Mouse (Mus musculus): ENCODE measurements at regions not wholly inside any gene's neighbourhood (a gene's known extent, or its start where the extent isn't known, plus 50 kb on each side); places are given as distances from the start of the nearest gene placed in this dataset.

DNA sequence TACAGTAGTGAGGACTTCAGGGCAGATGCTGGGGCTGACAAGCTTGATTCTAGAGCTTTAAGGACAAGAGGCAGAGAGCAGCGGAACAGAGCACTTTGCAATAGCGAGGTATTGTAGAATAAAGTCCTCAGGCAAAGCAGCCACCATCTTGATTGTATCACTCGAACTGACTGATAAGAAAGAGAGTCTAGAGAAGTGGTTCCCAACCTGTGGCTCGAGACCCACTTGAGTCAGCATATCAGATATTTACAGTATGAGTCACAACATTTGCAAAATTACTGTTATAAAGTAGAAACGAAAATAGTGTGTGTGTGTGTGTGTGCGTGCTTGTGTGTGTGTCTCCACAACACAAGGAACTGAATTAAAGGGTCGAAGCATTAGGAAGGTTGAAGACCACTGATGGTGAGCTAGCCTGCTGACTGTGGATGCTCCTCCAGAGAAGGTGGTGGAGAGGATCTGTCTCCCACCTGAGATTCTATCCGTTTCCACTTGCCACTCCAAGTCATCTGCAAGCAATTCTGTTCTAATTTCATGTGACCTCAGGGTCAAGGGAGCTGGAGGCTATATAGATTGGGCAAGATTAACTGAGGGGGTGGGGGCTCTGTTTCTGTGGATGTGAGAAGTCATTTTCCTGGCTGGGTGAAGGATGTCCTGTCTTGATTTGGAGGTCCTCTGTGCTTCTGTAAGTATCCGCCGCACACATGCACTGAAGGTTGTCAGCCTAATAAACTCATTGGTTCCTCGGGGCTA, 115.0 kb downstream of the Phlda1 start:
- no peak for ATAC-seq
- no peak overlapping the region for H3K9ac ChIP-seq (ENCODE audit: low read length)
- H3K4me1 ChIP-seq (ENCODE audit: control insufficient read depth, insufficient read depth, low read length), result no peaks in the 10 kb centered on the region
- 85% methylated on average over 11 of the region's 11 CpGs for WGBS
- H3K9me3 ChIP-seq (replicated peaks; ENCODE audit: control insufficient read depth, low read length), result no peaks in the 10 kb centered on the region
- no peak overlapping the region for H3K4me3 ChIP-seq (ENCODE audit: low read depth, low read length)
- no peak overlapping the region for H3K27ac ChIP-seq (ENCODE audit: low read depth, low read length)
- no peaks in the 10 kb centered on the region for H3K36me3 ChIP-seq (ENCODE audit: control insufficient read depth, insufficient read depth, low read length)
- DNase-seq (ENCODE audit: low spot score), result no peak
- no peak overlapping the region for H3K4me2 ChIP-seq (ENCODE audit: low read length)
- 0 out of 2 replicates have a peak, but pooled peaks cover 4% of the 10 kb centered on the region for H3K27me3 ChIP-seq (replicated peaks; ENCODE audit: control insufficient read depth, insufficient read depth, low read length)

DNA sequence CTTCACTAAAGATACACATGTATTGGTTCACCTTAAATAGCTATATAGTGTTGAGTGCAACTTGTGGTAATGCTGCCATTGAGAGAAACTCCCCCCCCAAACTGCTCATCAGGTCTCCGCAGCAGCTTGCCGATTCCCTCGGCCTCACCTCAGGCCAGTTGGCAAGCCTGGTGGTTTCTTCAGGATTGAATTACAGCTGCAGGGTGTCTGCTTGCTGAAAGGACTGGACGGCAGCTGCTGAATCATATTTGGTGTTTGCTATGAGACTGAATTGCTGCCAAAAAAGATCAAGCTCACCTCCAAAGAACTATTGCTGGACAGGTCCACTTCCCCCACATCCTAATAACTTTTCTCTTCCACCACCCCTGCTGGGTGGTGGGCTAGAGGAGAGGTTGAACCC, 116.7 kb downstream of the Phlda1 start:
- no peak for ATAC-seq

DNA sequence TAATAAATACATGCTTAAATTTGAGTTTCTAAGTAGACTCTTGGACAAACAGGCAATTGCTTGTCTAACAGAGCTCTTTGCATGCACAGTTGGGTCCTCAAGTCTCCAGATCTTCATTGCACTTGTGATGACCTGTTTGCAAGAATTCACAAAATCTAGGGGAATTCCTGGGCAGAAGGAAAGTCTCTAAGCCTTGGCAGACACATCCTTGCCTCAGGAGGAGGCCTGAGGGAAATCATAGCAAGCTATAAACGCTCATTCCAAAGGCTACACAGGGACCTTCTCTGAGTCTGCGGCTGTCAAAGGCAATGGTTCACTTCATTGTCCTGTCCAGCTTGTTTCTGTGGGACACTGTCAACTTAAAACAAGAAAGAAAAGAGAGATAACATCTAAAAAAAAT, 117.9 kb downstream of the Phlda1 start:
- Histone ChIP-seq H3K4me2 (ENCODE audit: low read length) (no peak overlapping the region), H3K27ac (ENCODE audit: low read depth, low read length) (no peak overlapping the region), H3K36me3 (ENCODE audit: control insufficient read depth, insufficient read depth, low read length) (no peaks in the 10 kb centered on the region), H3K4me3 (ENCODE audit: low read depth, low read length) (no peak overlapping the region), H3K9me3 (replicated peaks; ENCODE audit: control insufficient read depth, low read length) (no peaks in the 10 kb centered on the region), H3K4me1 (ENCODE audit: control insufficient read depth, insufficient read depth, low read length) (no peaks in the 10 kb centered on the region), H3K27me3 (replicated peaks; ENCODE audit: control insufficient read depth, insufficient read depth, low read length) (0 out of 2 replicates have a peak, but pooled peaks cover 7% of the 10 kb centered on the region), H3K9ac (ENCODE audit: low read length) (no peak overlapping the region)
- peak; percentile 13 for DNase-seq (ENCODE audit: low spot score)
- 3% methylated on average over 2 of the region's 2 CpGs for WGBS
- ATAC-seq, result no peak

More for the DNA sequence above, 116.7 kb downstream of the Phlda1 start:
- no peak overlapping the region for H3K4me3 ChIP-seq (ENCODE audit: low read depth, low read length)
- no peak overlapping the region for H3K27ac ChIP-seq (ENCODE audit: low read depth, low read length)
- no peaks in the 10 kb centered on the region for H3K9me3 ChIP-seq (replicated peaks; ENCODE audit: control insufficient read depth, low read length)
- no peak overlapping the region for H3K4me2 ChIP-seq (ENCODE audit: low read length)
- no peaks in the 10 kb centered on the region for H3K36me3 ChIP-seq (ENCODE audit: control insufficient read depth, insufficient read depth, low read length)
- 34% methylated on average over 4 of the region's 4 CpGs for WGBS
- no peak for DNase-seq (ENCODE audit: low spot score)
- 0 out of 2 replicates have a peak, but pooled peaks cover 7% of the 10 kb centered on the region for H3K27me3 ChIP-seq (replicated peaks; ENCODE audit: control insufficient read depth, insufficient read depth, low read length)
- no peaks in the 10 kb centered on the region for H3K4me1 ChIP-seq (ENCODE audit: control insufficient read depth, insufficient read depth, low read length)
- H3K9ac ChIP-seq (ENCODE audit: low read length), result no peak overlapping the region

DNA sequence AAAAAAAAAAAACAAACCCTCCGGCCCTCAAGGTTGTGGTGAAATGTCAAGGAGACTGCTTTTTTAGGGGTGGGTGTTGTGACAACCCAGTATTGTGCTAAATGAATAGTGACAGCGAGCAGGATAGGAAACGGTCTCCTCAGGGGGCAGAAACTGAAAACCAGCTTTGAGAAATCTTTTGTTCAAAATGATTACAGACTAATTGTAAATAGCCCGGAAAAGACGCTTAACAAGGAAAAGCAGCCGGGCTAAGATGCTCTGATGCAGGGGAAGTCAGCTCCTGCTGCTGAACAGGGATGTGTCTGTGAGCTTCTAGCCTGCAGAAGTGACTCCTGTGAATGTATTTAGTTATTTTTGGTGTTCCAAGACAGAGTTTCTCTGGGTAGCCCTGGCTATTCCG, 118.5 kb downstream of the Phlda1 start:
- WGBS, result 9% methylated on average over 7 of the region's 7 CpGs
- peak; percentile 46; the same call in 1 of the 2 replicates for ATAC-seq

DNA sequence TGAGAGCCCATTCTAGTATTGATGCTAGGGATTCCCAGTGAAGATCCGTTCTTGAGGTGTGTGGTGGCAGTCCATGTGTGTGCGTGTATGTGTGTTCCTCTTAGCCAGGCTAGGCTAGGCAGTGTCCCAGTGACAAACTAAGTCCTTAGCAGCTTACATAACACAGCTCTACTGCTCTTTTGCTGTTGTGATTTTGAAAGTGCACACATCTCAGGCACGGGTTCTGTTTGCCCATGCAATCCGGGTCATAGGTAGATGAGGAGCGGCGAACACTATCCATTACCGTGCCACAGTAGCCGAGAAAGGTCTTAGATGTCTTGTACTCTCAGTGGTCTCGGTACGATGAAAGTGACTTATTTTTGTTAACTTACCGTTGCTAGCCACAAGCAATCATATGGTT, 119.5 kb downstream of the Phlda1 start:
- WGBS, result 94% methylated on average over 11 of the region's 11 CpGs
- Histone ChIP-seq H3K9me3 (replicated peaks; ENCODE audit: control insufficient read depth, low read length) (no peaks in the 10 kb centered on the region), H3K4me2 (ENCODE audit: low read length) (no peak overlapping the region), H3K4me3 (ENCODE audit: low read depth, low read length) (no peak overlapping the region), H3K36me3 (ENCODE audit: control insufficient read depth, insufficient read depth, low read length) (no peaks in the 10 kb centered on the region), H3K4me1 (ENCODE audit: control insufficient read depth, insufficient read depth, low read length) (no peaks in the 10 kb centered on the region), H3K27me3 (replicated peaks; ENCODE audit: control insufficient read depth, insufficient read depth, low read length) (0 out of 2 replicates have a peak, but pooled peaks cover 7% of the 10 kb centered on the region), H3K27ac (ENCODE audit: low read depth, low read length) (no peak overlapping the region), H3K9ac (ENCODE audit: low read length) (no peak overlapping the region)
- ATAC-seq (no peak), DNase-seq (ENCODE audit: low spot score) (no peak)

More for the DNA sequence above, 118.5 kb downstream of the Phlda1 start:
- Histone ChIP-seq H3K9me3 (replicated peaks; ENCODE audit: control insufficient read depth, low read length) (no peaks in the 10 kb centered on the region), H3K4me2 (ENCODE audit: low read length) (no peak overlapping the region), H3K27ac (ENCODE audit: low read depth, low read length) (no peak overlapping the region), H3K9ac (ENCODE audit: low read length) (no peak overlapping the region), H3K4me1 (ENCODE audit: control insufficient read depth, insufficient read depth, low read length) (no peaks in the 10 kb centered on the region), H3K4me3 (ENCODE audit: low read depth, low read length) (no peak overlapping the region), H3K27me3 (replicated peaks; ENCODE audit: control insufficient read depth, insufficient read depth, low read length) (0 out of 2 replicates have a peak, but pooled peaks cover 7% of the 10 kb centered on the region), H3K36me3 (ENCODE audit: control insufficient read depth, insufficient read depth, low read length) (no peaks in the 10 kb centered on the region)
- peak; percentile 71 for DNase-seq (ENCODE audit: low spot score)

DNA sequence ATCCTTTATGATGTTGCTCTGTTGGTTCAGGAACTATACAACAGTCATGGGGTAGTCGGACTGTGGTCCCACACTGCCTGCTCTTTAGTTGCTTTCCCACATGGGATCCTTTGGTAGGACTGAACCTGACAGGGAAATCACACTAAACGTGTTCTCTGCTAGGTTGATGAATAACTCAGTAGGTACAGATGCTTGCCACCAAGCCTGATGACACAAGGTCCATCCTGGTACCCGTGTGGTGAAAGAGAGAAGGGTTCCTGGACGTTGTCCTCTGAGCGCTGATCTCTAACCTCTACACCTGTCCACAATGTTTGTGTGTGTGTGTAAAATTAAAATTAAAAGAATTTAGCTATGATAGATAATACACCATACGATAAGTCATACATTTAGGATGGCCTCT, 119.9 kb downstream of the Phlda1 start:
- H3K4me1 ChIP-seq (ENCODE audit: control insufficient read depth, insufficient read depth, low read length), result no peaks in the 10 kb centered on the region
- no peaks in the 10 kb centered on the region for H3K36me3 ChIP-seq (ENCODE audit: control insufficient read depth, insufficient read depth, low read length)
- H3K27ac ChIP-seq (ENCODE audit: low read depth, low read length), result no peak overlapping the region
- 0 out of 2 replicates have a peak, but pooled peaks cover 7% of the 10 kb centered on the region for H3K27me3 ChIP-seq (replicated peaks; ENCODE audit: control insufficient read depth, insufficient read depth, low read length)
- DNase-seq (ENCODE audit: low spot score) (no peak), ATAC-seq (no peak)
- no peaks in the 10 kb centered on the region for H3K9me3 ChIP-seq (replicated peaks; ENCODE audit: control insufficient read depth, low read length)
- no peak overlapping the region for H3K4me2 ChIP-seq (ENCODE audit: low read length)
- WGBS, result 89% methylated on average over 6 of the region's 6 CpGs
- H3K4me3 ChIP-seq (ENCODE audit: low read depth, low read length), result no peak overlapping the region
- no peak overlapping the region for H3K9ac ChIP-seq (ENCODE audit: low read length)

DNA sequence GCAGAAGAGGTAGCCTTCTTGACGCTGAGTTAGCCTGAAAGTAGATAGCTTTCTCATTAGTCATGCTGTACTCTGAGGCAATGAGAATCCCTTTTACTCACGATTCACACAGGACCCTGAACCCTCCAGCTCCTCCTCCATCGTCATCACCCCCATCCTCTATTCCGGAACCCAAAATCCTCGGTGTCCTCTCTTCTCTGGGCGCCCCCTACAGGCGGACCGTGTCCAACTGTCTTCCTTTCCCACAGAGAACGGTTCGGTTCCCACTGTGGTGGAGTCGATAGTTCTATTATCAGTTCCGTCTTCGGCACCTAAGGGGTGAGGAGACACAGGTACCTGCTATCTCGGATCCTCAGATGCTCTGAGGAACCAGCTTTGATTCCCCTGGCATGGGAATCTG, 130.2 kb downstream of the Phlda1 start:
- Histone ChIP-seq H3K9me3 (replicated peaks; ENCODE audit: control insufficient read depth, low read length) (no peaks in the 10 kb centered on the region), H3K4me2 (ENCODE audit: low read length) (no peak overlapping the region), H3K4me3 (ENCODE audit: low read depth, low read length) (no peak overlapping the region), H3K36me3 (ENCODE audit: control insufficient read depth, insufficient read depth, low read length) (no peaks in the 10 kb centered on the region), H3K4me1 (ENCODE audit: control insufficient read depth, insufficient read depth, low read length) (no peaks in the 10 kb centered on the region), H3K27ac (ENCODE audit: low read depth, low read length) (no peak overlapping the region), H3K9ac (ENCODE audit: low read length) (no peak overlapping the region), H3K27me3 (replicated peaks; ENCODE audit: control insufficient read depth, insufficient read depth, low read length) (no peaks in the 10 kb centered on the region)
- no peak for ATAC-seq
- no peak for DNase-seq (ENCODE audit: low spot score)
- 65% methylated on average over 14 of the region's 14 CpGs for WGBS

DNA sequence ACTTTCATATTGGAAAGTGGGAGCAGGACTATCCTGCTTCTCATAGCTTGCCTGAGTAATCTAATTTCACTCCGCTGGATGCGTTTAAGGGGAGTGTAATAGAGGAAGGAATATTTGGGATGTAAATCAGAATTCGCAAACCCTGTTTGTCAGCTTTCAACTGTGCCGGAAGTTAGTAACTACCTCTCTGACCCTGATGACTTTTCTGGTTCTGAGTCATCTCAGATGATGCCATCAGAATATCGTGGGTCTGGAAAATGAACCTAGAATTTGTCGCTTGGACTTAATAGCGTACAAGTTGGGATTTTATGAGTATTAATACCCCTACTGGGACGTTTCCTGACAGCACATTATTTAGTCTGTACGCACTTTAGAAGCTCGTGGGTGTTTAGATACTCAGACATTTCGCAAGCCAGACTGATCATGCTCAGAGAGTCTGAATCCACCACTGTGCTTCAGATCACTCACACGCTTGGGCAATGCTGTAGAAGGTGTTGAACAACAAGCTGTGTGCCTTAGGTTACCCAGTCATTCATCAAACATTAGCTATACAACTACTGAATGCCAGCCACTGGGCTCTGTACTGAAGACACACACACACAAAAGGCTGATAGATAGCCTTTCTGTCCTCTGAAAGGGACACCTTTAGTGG, 131.1 kb downstream of the Phlda1 start:
- WGBS, result 95% methylated on average over 12 of the region's 12 CpGs
- H3K4me3 ChIP-seq (ENCODE audit: low read depth, low read length), result no peak overlapping the region
- no peaks in the 10 kb centered on the region for H3K36me3 ChIP-seq (ENCODE audit: control insufficient read depth, insufficient read depth, low read length)
- no peak overlapping the region for H3K27ac ChIP-seq (ENCODE audit: low read depth, low read length)
- DNase-seq (ENCODE audit: low spot score) (no peak), ATAC-seq (no peak)
- no peaks in the 10 kb centered on the region for H3K4me1 ChIP-seq (ENCODE audit: control insufficient read depth, insufficient read depth, low read length)
- no peaks in the 10 kb centered on the region for H3K9me3 ChIP-seq (replicated peaks; ENCODE audit: control insufficient read depth, low read length)
- H3K9ac ChIP-seq (ENCODE audit: low read length), result no peak overlapping the region
- no peaks in the 10 kb centered on the region for H3K27me3 ChIP-seq (replicated peaks; ENCODE audit: control insufficient read depth, insufficient read depth, low read length)
- no peak overlapping the region for H3K4me2 ChIP-seq (ENCODE audit: low read length)

DNA sequence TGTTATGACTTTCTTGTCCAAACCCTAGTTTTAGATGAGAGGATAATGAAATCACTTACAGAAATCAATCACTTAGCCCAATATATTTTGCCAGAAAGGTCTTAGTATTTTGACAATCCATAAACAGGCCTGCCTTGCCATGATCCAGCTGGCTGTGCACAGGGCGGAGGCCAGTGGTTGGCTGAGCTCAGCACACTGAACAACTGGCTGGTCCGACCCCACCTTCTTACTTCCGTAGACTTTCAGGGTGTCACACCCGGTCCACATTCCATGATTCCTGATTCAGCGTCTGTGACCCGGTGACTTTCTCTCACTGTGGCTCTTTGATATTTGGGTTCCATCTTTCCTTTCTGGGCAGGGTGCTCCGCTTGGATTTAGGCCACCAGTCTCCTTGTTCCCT, 133.8 kb downstream of the Phlda1 start:
- DNase-seq (ENCODE audit: low spot score) (no peak), ATAC-seq (no peak)
- Histone ChIP-seq H3K4me3 (ENCODE audit: low read depth, low read length) (no peak overlapping the region), H3K4me1 (ENCODE audit: control insufficient read depth, insufficient read depth, low read length) (no peaks in the 10 kb centered on the region), H3K9ac (ENCODE audit: low read length) (no peak overlapping the region), H3K27me3 (replicated peaks; ENCODE audit: control insufficient read depth, insufficient read depth, low read length) (no peaks in the 10 kb centered on the region), H3K4me2 (ENCODE audit: low read length) (no peak overlapping the region), H3K27ac (ENCODE audit: low read depth, low read length) (no peak overlapping the region), H3K36me3 (ENCODE audit: control insufficient read depth, insufficient read depth, low read length) (no peaks in the 10 kb centered on the region), H3K9me3 (replicated peaks; ENCODE audit: control insufficient read depth, low read length) (no peaks in the 10 kb centered on the region)
- 96% methylated on average over 7 of the region's 7 CpGs for WGBS

All from forebrain, embryonic 14.5 days (tissue).